In genomic region chr1:121327344-121328192, GRCm38 (mm10) we compare ENCODE assay signal across 8 mouse cellular contexts. TPM values are rescaled to one million over a fixed set of nuclear protein-coding genes. Genes with fewer than 3 reads are reported as not detected.
DNase-seq lines count a peak whose midpoint lies in the region; ATAC-seq and TF ChIP-seq lines count a peak whose summit lies in the region.

No protein-coding gene starts in this region.

- POLR2A ChIA-PET in Patski (lab: Charles Lee), result interaction anchor here (0.6 to 1.4 kb wide), 5 partner anchors 13 to 71 kb away, joined by 3 to 9 read pairs (median 5); no protein-coding TSS in a partner anchor

- H3K27me3 ChIP-seq in Patski, result no peaks in the 10 kb centered on the region
- no peaks in the 10 kb centered on the region for H3K27me3 ChIP-seq in hindbrain, embryonic 14.5 days (ENCODE audit: control insufficient read depth, insufficient read depth, low read length)

- H3K4me2 ChIP-seq in hindbrain, embryonic 14.5 days (replicated peaks), result peak overlapping the region; percentile 90

- in situ Hi-C loops in Patski (cut with MboI; ENCODE audit: low pct_unique_long_range_greater_than_20kb), result loop anchor here (5.0 kb wide), 1 partner anchor 65 kb away; no protein-coding TSS in a partner anchor

- H3K9ac ChIP-seq in hindbrain, embryonic 14.5 days, result peak overlapping the region; percentile 66

- CTCF ChIA-PET in Patski (lab: Charles Lee), result interaction anchor here (1.1 to 2.2 kb wide), 2 partner anchors 17 to 72 kb away, joined by 3 to 4 read pairs; no protein-coding TSS in a partner anchor

- ATAC-seq in Patski, result peak; percentile 96
- ATAC-seq in hindbrain, embryonic 14.5 days (ENCODE audit: low FRiP score), result peak; percentile 98

- WGBS in hindbrain, embryonic 14.5 days, result under 1% methylated on average over 55 of the region's 55 CpGs

- H3K27ac ChIP-seq in hindbrain, embryonic 14.5 days, result peak overlapping the region; percentile 87

- no peaks in the 10 kb centered on the region for H3K9me3 ChIP-seq in hindbrain, embryonic 14.5 days (ENCODE audit: control insufficient read depth, low read length)

- no peaks in the 10 kb centered on the region for H3K36me3 ChIP-seq in hindbrain, embryonic 14.5 days (replicated peaks; ENCODE audit: control insufficient read depth, insufficient read depth)

- no peak for TF ChIP-seq CTCF in Patski (IDR thresholded peaks at IDR 0.05)

- DNase-seq in Patski (ENCODE audit: low read depth, low spot score), result peak; percentile 55
- peak; percentile 95 for DNase-seq in cerebellum, postnatal 14 days
- peak; percentile 82 to 90 for DNase-seq in frontal cortex, postnatal 25 days (ENCODE audit: low spot score in 2 of 2)
- peak; percentile 95 for DNase-seq in hindbrain, embryonic 14.5 days (ENCODE audit: low spot score)
- DNase-seq in layer of hippocampus, postnatal 36 days, result peak; percentile 93 to 94
- peak; percentile 92 for DNase-seq in lung, postnatal 36 days
- peak; percentile 97 for DNase-seq in retina, postnatal 1 day
- DNase-seq in urinary bladder, adult 18-20 months (ENCODE audit: low spot score in 2 of 2), result peak; percentile 90 to 92

- peak overlapping the region; percentile 49 for H3K4me3 ChIP-seq in hindbrain, embryonic 14.5 days (replicated peaks; ENCODE audit: low read length)

- H3K4me1 ChIP-seq in hindbrain, embryonic 14.5 days (replicated peaks; ENCODE audit: control insufficient read depth, insufficient read depth, low read length), result peaks cover 21% of the 10 kb centered on the region

RNA-seq across cellular contexts. Expression of gene Insig2, which starts 4.8 kb away (rescaled TPM):
- 94.8 TPM for polyA plus RNA-seq in Patski (2021)
- polyA plus RNA-seq in hindbrain, embryonic 14.5 days (2014; fragmentation: Nextera tagmentation; extraction: Ambion mirVana), result 25.9 and 29.9 TPM in 2 replicates
- total RNA-seq in layer of hippocampus, postnatal 36 days (2021), result 10 to 100 TPM; 73.0 to 79.4 TPM

Comparison
In these comparisons a context has a peak if more than half of its experiments do, and no peak if none do; other contexts are left out.
1. Peak in every context shown above with its lines: DNase-seq, ATAC-seq, H3K4me3 ChIP-seq and H3K27ac ChIP-seq.